Mouse (Mus musculus) embryo, embryonic 10 days (tissue): ENCODE results near the gene D10Wsu102e.
"Not testable (repeated sequence)": the region's sequence is repeated elsewhere in the genome, so short reads cannot be mapped to it uniquely, and the experiment has no call there.

Source experiments
- DNase-seq: peaks from one replicate; pipeline ENCODE4 v3.0.0-alpha.2; 2015; ENCODE audit warnings: low spot score

Gene D10Wsu102e

GRCm38 (mm10) chr10:83347494-83347893 is 12.5 kb upstream of the D10Wsu102e start:
- no peak for DNase-seq

- DNase-seq = no peak
These were observed 9.3 kb upstream of the D10Wsu102e start for GRCm38 (mm10) chr10:83350689-83351088.

- DNase-seq = not testable (repeated sequence)
These were observed 8.2 kb upstream of the D10Wsu102e start for GRCm38 (mm10) chr10:83351779-83352178.

- no peak for DNase-seq
These were observed 6.2 kb upstream of the D10Wsu102e start for GRCm38 (mm10) chr10:83353680-83354332.

- peak; percentile 49 for DNase-seq
These were observed 5.7 kb upstream of the D10Wsu102e start for GRCm38 (mm10) chr10:83354333-83354719.

- no peak for DNase-seq
These were observed 3.6 kb upstream of the D10Wsu102e start for GRCm38 (mm10) chr10:83356416-83356815.

- no peak for DNase-seq
These were observed 570 bp upstream of the D10Wsu102e start for GRCm38 (mm10) chr10:83359451-83359850.

- no peak for DNase-seq
These were observed 335 bp downstream of the D10Wsu102e start for GRCm38 (mm10) chr10:83360356-83360755.

- DNase-seq = peak; percentile 61
These were observed 1.8 kb downstream of the D10Wsu102e start for GRCm38 (mm10) chr10:83361643-83362382.

- DNase-seq = no peak
These were observed 3.4 kb downstream of the D10Wsu102e start for GRCm38 (mm10) chr10:83363451-83363850.

GRCm38 (mm10) chr10:83368918-83369317 is 8.9 kb downstream of the D10Wsu102e start:
- DNase-seq = no peak

GRCm38 (mm10) chr10:83374045-83374656 is 14.1 kb downstream of the D10Wsu102e start:
- DNase-seq = no peak

GRCm38 (mm10) chr10:83375458-83375857 is 15.4 kb downstream of the D10Wsu102e start:
- not testable (repeated sequence) for DNase-seq

- no peak for DNase-seq
These were observed 17.1 kb downstream of the D10Wsu102e start for GRCm38 (mm10) chr10:83376911-83377682.

- no peak for DNase-seq
These were observed 18.2 kb downstream of the D10Wsu102e start for GRCm38 (mm10) chr10:83378083-83378833.

- no peak for DNase-seq
These were observed 20.5 kb downstream of the D10Wsu102e start for GRCm38 (mm10) chr10:83380501-83380900.

- no peak for DNase-seq
These were observed 22.5 kb downstream of the D10Wsu102e start for GRCm38 (mm10) chr10:83382528-83382927.

- DNase-seq = no peak
These were observed 23.0 kb downstream of the D10Wsu102e start for GRCm38 (mm10) chr10:83382988-83383387.

GRCm38 (mm10) chr10:83383863-83384262 is 23.8 kb downstream of the D10Wsu102e start:
- no peak for DNase-seq

- DNase-seq = no peak
These were observed 24.6 kb downstream of the D10Wsu102e start for GRCm38 (mm10) chr10:83384456-83385215.
